Mouse (Mus musculus) embryonic facial prominence, embryonic 13.5 days (tissue): ENCODE measurements around the gene Tnnt3. TPM values are rescaled to one million over a fixed set of nuclear protein-coding genes. Genes with fewer than 3 reads are reported as not detected.

ENCODE experiments used
- ATAC-seq: fragments of 200-750 bp; cut with Nextera tagmentation; 2 replicates; pipeline ENCODE4 v1.8.0; 2017; ENCODE audit warnings: low read depth; ENCODE audit not compliant: insufficient number of reproducible peaks, insufficient read depth, low FRiP score, low TSS enrichment
- H3K27ac ChIP-seq: fragments of 300-500 bp; sonication (generic); 2 replicates; pipeline ENCODE4 v1.5.1; 2015; ENCODE audit warnings: moderate library complexity, mild to moderate bottlenecking, inconsistent platforms
- H3K27me3 ChIP-seq: fragments of 300-500 bp; sonication (generic); 2 replicates; pipeline ENCODE4 v1.6.1; 2015; ENCODE audit warnings: mild to moderate bottlenecking, inconsistent platforms
- H3K36me3 ChIP-seq: fragments of 300-500 bp; sonication (generic); 2 replicates; pipeline ENCODE4 v1.6.1; 2015; ENCODE audit warnings: mild to moderate bottlenecking, inconsistent platforms
- H3K4me1 ChIP-seq: fragments of 300-500 bp; sonication (generic); 2 replicates; pipeline ENCODE4 v1.6.1; 2015; ENCODE audit warnings: inconsistent platforms
- H3K4me2 ChIP-seq: fragments of 300-500 bp; sonication (generic); 2 replicates; pipeline ENCODE4 v1.6.1; 2015; ENCODE audit warnings: moderate library complexity, mild to moderate bottlenecking, inconsistent platforms
- H3K4me3 ChIP-seq: fragments of 300-500 bp; sonication (generic); 2 replicates; pipeline ENCODE4 v1.5.1; 2015; ENCODE audit warnings: mild to moderate bottlenecking, inconsistent platforms
- H3K9ac ChIP-seq: fragments of 300-500 bp; sonication (generic); 2 replicates; pipeline ENCODE4 v1.6.1; 2015; ENCODE audit warnings: mild to moderate bottlenecking, inconsistent platforms
- H3K9me3 ChIP-seq: fragments of 300-500 bp; sonication (generic); 2 replicates; pipeline ENCODE4 v1.6.1; 2016; ENCODE audit warnings: inconsistent platforms
- WGBS: fragments of 180-500 bp; shearing (Covaris S2); methylation state at CpG from one replicate; pipeline ENCODE4 v1.1.7; 2015; ENCODE audit warnings: mixed read lengths; 5-methylcytosine and 5-hydroxymethylcytosine counted together
- polyA plus RNA-seq: library from polyadenylated mRNA; unstranded; fragments of >200 nt; fragmentation: Nextera tagmentation; extraction: Ambion mirVana; gene quantifications from 2 replicates; pipeline ENCODE4 v1.2.1, GENCODE M21; 2015

The Tnnt3 gene
- polyA plus RNA-seq, 1 experiment from 2014 or later, result 5.8 TPM

- Histone ChIP-seq H3K4me2 (no peak overlapping the region), H3K27ac (peak overlapping the region; percentile 80), H3K9me3 (no peaks in the 10 kb centered on the region), H3K9ac (peak overlapping the region; percentile 46; the same call in 1 of the 2 replicates), H3K4me1 (peaks cover 54% of the 10 kb centered on the region), H3K36me3 (peaks cover 6% of the 10 kb centered on the region), H3K27me3 (no peaks in the 10 kb centered on the region), H3K4me3 (no peak overlapping the region)
- ATAC-seq, result no peak
- WGBS, result 32% methylated on average over 7 of the region's 7 CpGs
Observed at GRCm38 (mm10) chr7:142545967-142546366, 47.3 kb downstream of the Tnnt3 start.

- H3K9ac ChIP-seq, result no peak overlapping the region
- H3K4me1 ChIP-seq, result peaks cover 57% of the 10 kb centered on the region
- H3K4me2 ChIP-seq, result no peak overlapping the region
- ATAC-seq, result no peak
- H3K4me3 ChIP-seq, result no peak overlapping the region
- no peaks in the 10 kb centered on the region for H3K27me3 ChIP-seq
- peak overlapping the region; percentile 23; the same call in 1 of the 2 replicates for H3K27ac ChIP-seq
- WGBS, result 48% methylated on average over 2 of the region's 2 CpGs
- H3K36me3 ChIP-seq, result no peaks in the 10 kb centered on the region
- no peaks in the 10 kb centered on the region for H3K9me3 ChIP-seq
Observed at GRCm38 (mm10) chr7:142547874-142548273, 49.2 kb downstream of the Tnnt3 start.

- WGBS, result 36% methylated on average over 6 of the region's 6 CpGs
- Histone ChIP-seq H3K9me3 (no peaks in the 10 kb centered on the region), H3K9ac (no peak overlapping the region), H3K36me3 (no peaks in the 10 kb centered on the region), H3K4me3 (no peak overlapping the region), H3K27ac (no peak overlapping the region), H3K27me3 (no peaks in the 10 kb centered on the region), H3K4me1 (peaks cover 57% of the 10 kb centered on the region), H3K4me2 (no peak overlapping the region)
- ATAC-seq, result no peak
Observed at GRCm38 (mm10) chr7:142548706-142549105, 50.1 kb downstream of the Tnnt3 start.

GRCm38 (mm10) chr7:142549941-142550763 is 51.5 kb downstream of the Tnnt3 start:
- no peaks in the 10 kb centered on the region for H3K36me3 ChIP-seq
- no peak overlapping the region for H3K4me3 ChIP-seq
- no peak overlapping the region for H3K4me2 ChIP-seq
- H3K9me3 ChIP-seq, result no peaks in the 10 kb centered on the region
- H3K4me1 ChIP-seq, result peaks cover 65% of the 10 kb centered on the region
- peak overlapping the region; percentile 48 for H3K27ac ChIP-seq
- H3K9ac ChIP-seq, result no peak overlapping the region
- H3K27me3 ChIP-seq, result no peaks in the 10 kb centered on the region
- WGBS, result 87% methylated on average over 10 of the region's 10 CpGs
- ATAC-seq, result no peak

GRCm38 (mm10) chr7:142550935-142551373 is 52.3 kb downstream of the Tnnt3 start:
- WGBS, result 66% methylated on average over 14 of the region's 14 CpGs

GRCm38 (mm10) chr7:142551691-142552090 is 53.1 kb downstream of the Tnnt3 start:
- Histone ChIP-seq H3K9ac (no peak overlapping the region), H3K4me1 (peaks cover 58% of the 10 kb centered on the region), H3K9me3 (no peaks in the 10 kb centered on the region), H3K27me3 (no peaks in the 10 kb centered on the region), H3K4me2 (no peak overlapping the region), H3K4me3 (no peak overlapping the region), H3K27ac (peak overlapping the region; percentile 97), H3K36me3 (no peaks in the 10 kb centered on the region)
- no peak for ATAC-seq
- WGBS, result 94% methylated on average over 5 of the region's 5 CpGs

More at GRCm38 (mm10) chr7:142550935-142551373, 52.3 kb downstream of the Tnnt3 start:
- H3K9me3 ChIP-seq, result no peaks in the 10 kb centered on the region
- no peak overlapping the region for H3K4me2 ChIP-seq
- H3K36me3 ChIP-seq, result no peaks in the 10 kb centered on the region
- peaks cover 64% of the 10 kb centered on the region for H3K4me1 ChIP-seq
- H3K27ac ChIP-seq, result peak overlapping the region; percentile 48
- no peak overlapping the region for H3K9ac ChIP-seq
- H3K4me3 ChIP-seq, result no peak overlapping the region
- ATAC-seq, result no peak
- H3K27me3 ChIP-seq, result no peaks in the 10 kb centered on the region

GRCm38 (mm10) chr7:142552591-142553416 is 54.2 kb downstream of the Tnnt3 start:
- Histone ChIP-seq H3K4me2 (peak overlapping the region; percentile 16; the same call in 1 of the 2 replicates), H3K9ac (peak overlapping the region; percentile 44), H3K27ac (peak overlapping the region; percentile 97), H3K4me3 (no peak overlapping the region), H3K36me3 (no peaks in the 10 kb centered on the region), H3K27me3 (no peaks in the 10 kb centered on the region), H3K9me3 (no peaks in the 10 kb centered on the region), H3K4me1 (peaks cover 59% of the 10 kb centered on the region)
- peak; percentile 65 for ATAC-seq
- WGBS, result 17% methylated on average over 13 of the region's 13 CpGs

GRCm38 (mm10) chr7:142553417-142554335 is 55.0 kb downstream of the Tnnt3 start:
- Histone ChIP-seq H3K27ac (peak overlapping the region; percentile 97), H3K4me2 (peak overlapping the region; percentile 16; the same call in 1 of the 2 replicates), H3K9ac (peak overlapping the region; percentile 44; the same call in 1 of the 2 replicates), H3K36me3 (no peaks in the 10 kb centered on the region), H3K4me1 (peaks cover 55% of the 10 kb centered on the region), H3K4me3 (no peak overlapping the region), H3K9me3 (no peaks in the 10 kb centered on the region), H3K27me3 (no peaks in the 10 kb centered on the region)
- no peak for ATAC-seq
- 10% methylated on average over 11 of the region's 11 CpGs for WGBS

GRCm38 (mm10) chr7:142554625-142555024 is 56.0 kb downstream of the Tnnt3 start:
- peak overlapping the region; percentile 97 for H3K27ac ChIP-seq
- no peaks in the 10 kb centered on the region for H3K9me3 ChIP-seq
- H3K36me3 ChIP-seq, result no peaks in the 10 kb centered on the region
- peaks cover 60% of the 10 kb centered on the region for H3K4me1 ChIP-seq
- no peak for ATAC-seq
- H3K4me2 ChIP-seq, result peak overlapping the region; percentile 9; the same call in 1 of the 2 replicates
- no peak overlapping the region for H3K9ac ChIP-seq
- no peak overlapping the region for H3K4me3 ChIP-seq
- no peaks in the 10 kb centered on the region for H3K27me3 ChIP-seq
- WGBS, result 4% methylated on average over 1 of the region's 1 CpGs

GRCm38 (mm10) chr7:142555366-142556088 is 56.9 kb downstream of the Tnnt3 start:
- Histone ChIP-seq H3K4me2 (no peak overlapping the region), H3K4me3 (no peak overlapping the region), H3K9me3 (no peaks in the 10 kb centered on the region), H3K36me3 (no peaks in the 10 kb centered on the region), H3K4me1 (peaks cover 66% of the 10 kb centered on the region), H3K27me3 (no peaks in the 10 kb centered on the region), H3K9ac (no peak overlapping the region), H3K27ac (peak overlapping the region; percentile 97; the same call in 1 of the 2 replicates)
- 79% methylated on average over 8 of the region's 8 CpGs for WGBS
- no peak for ATAC-seq
